Mouse (Mus musculus) CD4-positive helper T cell, adult 2 months (primary cell): ENCODE measurements around the gene Lrrc34.
A peak's percentile ranks its signal among the peaks of the same experiment; 100 is the strongest.

ENCODE experiments used
- DNase-seq: peaks from one replicate; pipeline ENCODE4 v3.0.0-alpha.2; 2012; ENCODE audit warnings: low read depth, missing footprints, low spot score

Lrrc34 gene

GRCm38 (mm10) chr3:30599711-30600545, 47.7 kb downstream of the Lrrc34 start, which contains the start of gene Actrt3:
Gene Actrt3 (minus strand): TSS chr3:30599939.
- DNase-seq: peak; percentile 53

- DNase-seq: no peak
These were observed 50.4 kb downstream of the Lrrc34 start for GRCm38 (mm10) chr3:30597271-30597670.

DNA sequence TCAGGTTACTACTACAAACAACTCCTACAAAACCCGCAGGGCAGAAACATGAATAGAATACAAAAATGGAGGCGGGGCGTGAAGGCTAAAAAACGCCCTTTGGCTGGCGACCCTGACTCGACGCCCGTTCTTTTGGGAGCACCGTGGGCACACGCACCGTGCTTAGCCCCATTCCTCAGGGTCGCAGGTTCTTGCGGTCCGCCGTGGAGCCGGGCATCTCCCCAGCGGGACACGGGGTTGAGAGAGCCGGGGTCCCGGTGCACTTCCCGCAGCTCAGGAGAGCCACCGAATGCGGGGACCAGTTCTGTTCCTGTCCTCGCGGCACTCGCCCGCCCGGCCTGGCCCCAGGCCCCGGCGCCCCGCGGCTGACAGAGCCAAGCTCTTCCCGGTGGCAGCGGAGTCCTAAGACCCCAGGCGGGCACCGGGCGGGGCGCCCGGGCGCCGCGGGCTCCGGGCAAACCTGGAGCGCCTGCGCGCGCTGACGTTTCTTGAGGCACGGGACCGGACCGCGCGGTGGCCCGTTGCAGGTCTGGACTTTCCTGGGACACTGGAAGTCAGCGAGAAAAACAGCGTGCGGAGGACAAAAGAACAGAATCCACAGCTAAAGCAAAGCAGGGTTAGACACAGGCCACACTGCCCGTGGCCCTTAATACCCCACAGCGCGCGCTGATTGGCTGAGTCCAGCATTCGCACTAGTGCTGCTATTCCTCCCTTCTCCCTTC, 52.4 kb downstream of the Lrrc34 start:
- DNase-seq: peak; percentile 31

DNA sequence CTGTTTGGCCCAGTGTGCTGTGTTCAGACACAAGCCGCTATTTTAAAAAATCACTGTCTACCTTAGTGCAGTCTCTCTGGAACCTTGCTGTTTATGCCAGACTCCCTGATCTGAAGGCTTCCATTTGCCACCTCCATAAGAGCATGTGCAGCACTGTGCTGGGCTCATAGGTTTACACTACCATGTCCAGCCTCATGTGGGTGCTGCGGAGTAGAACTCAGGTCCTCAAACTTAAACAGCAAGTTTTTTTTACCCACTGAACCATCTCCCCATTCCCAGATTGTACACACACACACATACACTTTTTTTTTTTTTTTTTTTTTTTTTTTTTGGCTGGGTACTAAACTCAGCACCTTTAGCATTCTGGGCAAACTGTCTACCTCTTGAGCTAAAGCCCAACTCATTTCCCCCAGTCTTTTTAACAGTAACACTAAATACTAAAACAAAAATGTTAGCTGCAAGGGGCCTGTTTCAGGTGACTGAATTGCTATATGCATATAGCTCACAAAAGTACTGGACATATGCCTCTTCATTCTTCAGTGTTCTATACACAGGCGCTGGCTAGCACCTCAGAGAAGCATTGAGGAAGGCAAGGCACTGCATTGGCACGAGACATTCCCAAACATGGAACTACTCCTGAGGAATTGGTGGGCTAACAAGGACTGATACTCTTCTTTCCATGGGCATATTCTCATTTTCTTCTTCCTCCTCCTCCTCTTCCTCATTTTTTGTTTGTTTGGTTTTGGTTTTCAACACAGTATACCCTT, 53.8 kb downstream of the Lrrc34 start:
- DNase-seq: peak; percentile 62

DNA sequence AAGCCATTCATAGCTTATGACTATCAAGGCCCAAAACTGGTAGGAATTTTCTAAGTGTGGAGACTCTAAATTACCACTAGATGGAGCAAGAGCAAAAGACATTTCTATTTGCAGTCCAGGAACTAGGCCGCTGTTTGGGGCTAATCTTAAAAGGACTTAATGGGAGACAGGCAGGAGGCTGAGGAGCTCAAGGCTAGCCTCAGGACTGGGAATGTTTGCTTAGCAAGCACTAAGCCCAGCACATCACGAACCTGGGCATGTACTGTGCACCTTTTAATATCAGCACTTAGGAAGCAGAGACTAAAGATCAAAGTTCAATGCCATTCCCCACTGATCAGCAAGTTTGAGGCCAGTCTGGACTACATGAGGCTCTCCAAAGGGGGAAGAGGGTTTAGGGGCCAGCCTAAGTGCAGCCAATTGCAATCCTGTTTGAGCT, 55.2 kb downstream of the Lrrc34 start:
- DNase-seq: peak; percentile 70

GRCm38 (mm10) chr3:30588865-30589264, 58.8 kb downstream of the Lrrc34 start:
- DNase-seq: no peak
